Mouse (Mus musculus): ENCODE measurements around the gene Gckr.
"Not testable (repeated sequence)": the region's sequence is repeated elsewhere in the genome, so short reads cannot be mapped to it uniquely, and the experiment has no call there.

The Gckr gene

GRCm38 (mm10) chr5:31295606-31296141, 1.6 kb upstream of the Gckr start, which contains the start of gene Fndc4:
Gene Fndc4, minus strand, starts transcription at chr5:31296080.
- peak; percentile 38 to 54 for DNase-seq

GRCm38 (mm10) chr5:31297981-31298380, 738 bp downstream of the Gckr start:
- no peak for DNase-seq

- DNase-seq, result no peak
These were observed 1.2 kb downstream of the Gckr start for GRCm38 (mm10) chr5:31298486-31298885.

- DNase-seq, result no peak
These were observed 4.6 kb downstream of the Gckr start for GRCm38 (mm10) chr5:31301866-31302265.

GRCm38 (mm10) chr5:31303093-31303492, 5.8 kb downstream of the Gckr start:
- no peak for DNase-seq

- DNase-seq, result no peak
These were observed 15.6 kb downstream of the Gckr start for GRCm38 (mm10) chr5:31312806-31313205.

GRCm38 (mm10) chr5:31322776-31323175, 25.5 kb downstream of the Gckr start:
- DNase-seq, result no peak

GRCm38 (mm10) chr5:31324085-31324484, 26.8 kb downstream of the Gckr start:
- DNase-seq, result no peak

- DNase-seq, result peak in 1 of 2 experiments; percentile 15
These were observed 29.6 kb downstream of the Gckr start for GRCm38 (mm10) chr5:31326850-31327249.

GRCm38 (mm10) chr5:31328255-31328654, 31.0 kb downstream of the Gckr start:
- DNase-seq, result peak in 1 of 2 experiments; percentile 70

GRCm38 (mm10) chr5:31357586-31357985, 60.3 kb downstream of the Gckr start:
- not testable (repeated sequence) for DNase-seq

GRCm38 (mm10) chr5:31360955-31361354, 63.7 kb downstream of the Gckr start:
- no peak for DNase-seq
